Mouse (Mus musculus): ENCODE measurements around the gene 4931422A03Rik.
"Not testable (repeated sequence)": the region's sequence is repeated elsewhere in the genome, so short reads cannot be mapped to it uniquely, and the experiment has no call there.

4931422A03Rik gene

GRCm38 (mm10) chr2:104024656-104025055, 3.5 kb downstream of the 4931422A03Rik start:
- no peak for DNase-seq (ENCODE audit: low spot score)

- DNase-seq (ENCODE audit: low spot score), result no peak
Measured at GRCm38 (mm10) chr2:104023096-104023495, 5.1 kb downstream of the 4931422A03Rik start.

- DNase-seq (ENCODE audit: low spot score), result not testable (repeated sequence)
Measured at GRCm38 (mm10) chr2:104008853-104009252, 19.3 kb downstream of the 4931422A03Rik start.

GRCm38 (mm10) chr2:104007793-104008519, 20.2 kb downstream of the 4931422A03Rik start:
- no peak for DNase-seq (ENCODE audit: low spot score)

- no peak for DNase-seq (ENCODE audit: low spot score)
Measured at GRCm38 (mm10) chr2:104002711-104003413, 25.3 kb downstream of the 4931422A03Rik start.

GRCm38 (mm10) chr2:104001861-104002260, 26.3 kb downstream of the 4931422A03Rik start:
- no peak for DNase-seq (ENCODE audit: low spot score)

GRCm38 (mm10) chr2:104001076-104001475, 27.1 kb downstream of the 4931422A03Rik start:
- DNase-seq (ENCODE audit: low spot score), result no peak

- DNase-seq (ENCODE audit: low spot score), result no peak
Measured at GRCm38 (mm10) chr2:103992618-103993332, 35.4 kb downstream of the 4931422A03Rik start.

- DNase-seq (ENCODE audit: low spot score), result no peak
Measured at GRCm38 (mm10) chr2:103992162-103992561, 36.0 kb downstream of the 4931422A03Rik start.

- DNase-seq (ENCODE audit: low spot score), result no peak
Measured at GRCm38 (mm10) chr2:103991303-103991702, 36.9 kb downstream of the 4931422A03Rik start.

GRCm38 (mm10) chr2:103989724-103990123, 38.4 kb downstream of the 4931422A03Rik start:
- DNase-seq (ENCODE audit: low spot score), result no peak

- DNase-seq (ENCODE audit: low spot score), result not testable (repeated sequence)
Measured at GRCm38 (mm10) chr2:103987595-103987994, 40.6 kb downstream of the 4931422A03Rik start.

- no peak for DNase-seq (ENCODE audit: low spot score)
Measured at GRCm38 (mm10) chr2:103983146-103983545, 45.0 kb downstream of the 4931422A03Rik start.

GRCm38 (mm10) chr2:103982250-103982649, 45.9 kb downstream of the 4931422A03Rik start:
- DNase-seq (ENCODE audit: low spot score), result no peak

GRCm38 (mm10) chr2:103977716-103978115, 50.4 kb downstream of the 4931422A03Rik start:
- no peak for DNase-seq (ENCODE audit: low spot score)

- no peak for DNase-seq (ENCODE audit: low spot score)
Measured at GRCm38 (mm10) chr2:103977216-103977615, 50.9 kb downstream of the 4931422A03Rik start.

GRCm38 (mm10) chr2:103975904-103976303, 52.3 kb downstream of the 4931422A03Rik start:
- no peak for DNase-seq (ENCODE audit: low spot score)

GRCm38 (mm10) chr2:103971838-103972237, 56.3 kb downstream of the 4931422A03Rik start:
- DNase-seq (ENCODE audit: low spot score), result no peak

- no peak for DNase-seq (ENCODE audit: low spot score)
Measured at GRCm38 (mm10) chr2:103970791-103971649, 57.1 kb downstream of the 4931422A03Rik start.

GRCm38 (mm10) chr2:103970041-103970790, 57.9 kb downstream of the 4931422A03Rik start:
- peak; percentile 40 for DNase-seq (ENCODE audit: low spot score)
